Mouse (Mus musculus) myocyte (in vitro differentiated cells): ENCODE results near the gene Wnk1. TPM values are rescaled to one million over a fixed set of nuclear protein-coding genes. Genes with fewer than 3 reads are reported as not detected.

ENCODE experiments used
- H3K27me3 ChIP-seq: one replicate; pipeline ENCODE4 v1.6.1; 2011; ENCODE audit not compliant: control insufficient read depth, insufficient read depth, insufficient read length
- H3K36me3 ChIP-seq: one replicate; pipeline ENCODE4 v1.6.1; 2011; ENCODE audit not compliant: control insufficient read depth, insufficient read depth
- H3K4me2 ChIP-seq: one replicate; pipeline ENCODE4 v1.6.1; 2011; ENCODE audit warnings: low read depth, control low read depth
- H3K4me3 ChIP-seq: one replicate; pipeline ENCODE4 v1.5.1; 2011; ENCODE audit warnings: mild to moderate bottlenecking, control low read depth, moderate library complexity
- H3K79me2 ChIP-seq: one replicate; pipeline ENCODE4 v1.6.1; 2011; ENCODE audit not compliant: control insufficient read depth, insufficient read depth
- H3ac ChIP-seq: one replicate; pipeline ENCODE4 v1.6.1; 2011; ENCODE audit not compliant: control insufficient read depth, insufficient read length
- CEBPB ChIP-seq: IDR thresholded peaks from 2 replicates; pipeline ENCODE4 v1.6.1; 2011; ENCODE audit warnings: mild to moderate bottlenecking, moderate library complexity; ENCODE audit not compliant: poor library complexity, insufficient read depth, severe bottlenecking
- E2F4 ChIP-seq: IDR thresholded peaks from one replicate; pipeline ENCODE4 v1.6.1; 2011; ENCODE audit warnings: mild to moderate bottlenecking, control low read depth, moderate library complexity; ENCODE audit not compliant: insufficient read depth
- MAX ChIP-seq: IDR thresholded peaks from one replicate; pipeline ENCODE4 v1.6.1; 2011; ENCODE audit warnings: low read depth, mild to moderate bottlenecking, control low read depth
- MYOD1 ChIP-seq, 3 experiments: IDR thresholded peaks; one replicate each; pipeline ENCODE4 v1.6.1; 2011; ENCODE audit warnings: control low read depth in 2 of 3, low read depth in 2 of 3, mild to moderate bottlenecking in 2 of 3, moderate library complexity in 1 of 3; ENCODE audit not compliant: insufficient read length in 2 of 3, control insufficient read depth in 1 of 3
- MYOG ChIP-seq, 3 experiments: IDR thresholded peaks; one replicate each; pipeline ENCODE4 v1.6.1; 2011; ENCODE audit warnings: control low read depth in 2 of 3, low read depth in 2 of 3, mild to moderate bottlenecking in 2 of 3; ENCODE audit not compliant: insufficient read length in 2 of 3, control insufficient read depth in 1 of 3, insufficient read depth in 1 of 3
- POLR2A ChIP-seq: IDR thresholded peaks from one replicate; pipeline ENCODE4 v1.6.1; 2011; ENCODE audit warnings: low read depth, mild to moderate bottlenecking, control low read depth, moderate library complexity; ENCODE audit not compliant: insufficient read length
- POLR2AphosphoS2 ChIP-seq: IDR thresholded peaks from one replicate; pipeline ENCODE4 v1.6.1; 2011; ENCODE audit warnings: low read depth, control low read depth; ENCODE audit not compliant: insufficient read length
- REST ChIP-seq: IDR thresholded peaks from one replicate; pipeline ENCODE4 v1.6.1; 2011; ENCODE audit warnings: mild to moderate bottlenecking, control low read depth, moderate library complexity; ENCODE audit not compliant: insufficient read depth, insufficient read length
- SRF ChIP-seq: IDR thresholded peaks from one replicate; pipeline ENCODE4 v1.6.1; 2011; ENCODE audit warnings: low read depth; ENCODE audit not compliant: control insufficient read depth, insufficient read length
- TCF12 ChIP-seq: IDR thresholded peaks from one replicate; pipeline ENCODE4 v1.6.1; 2011; ENCODE audit warnings: mild to moderate bottlenecking, control low read depth; ENCODE audit not compliant: poor library complexity, insufficient read depth, severe bottlenecking
- TCF3 ChIP-seq: IDR thresholded peaks from one replicate; pipeline ENCODE4 v1.6.1; 2011; ENCODE audit warnings: low read depth, control low read depth; ENCODE audit not compliant: insufficient read length
- USF1 ChIP-seq: IDR thresholded peaks from one replicate; pipeline ENCODE4 v1.6.1; 2011; ENCODE audit warnings: low read depth, mild to moderate bottlenecking, control low read depth, moderate library complexity
- polyA plus RNA-seq: library from polyadenylated mRNA; unstranded; fragments of >200 nt; fragmentation: generic; extraction: Trizol; gene quantifications from one replicate; pipeline ENCODE4 v1.2.1, GENCODE M21; 2012; ENCODE audit warnings: missing spikeins

The Wnk1 gene
- polyA plus RNA-seq, 1 experiment: 90.3 TPM

- H3K36me3 ChIP-seq: no peaks in the 10 kb centered on the region
- H3K79me2 ChIP-seq: no peaks in the 10 kb centered on the region
- TF ChIP-seq POLR2AphosphoS2 (no peak), REST (no peak), CEBPB (no peak), E2F4 (no peak), TCF12 (no peak), TCF3 (no peak), POLR2A (no peak), USF1 (no peak), MYOG (IDR thresholded peaks at IDR 0.05; ENCODE audit: control insufficient read depth in 1 of 3, insufficient read depth in 1 of 3, insufficient read length in 2 of 3, low read depth in 2 of 3) (no peak), MYOD1 (IDR thresholded peaks at IDR 0.05; ENCODE audit: control insufficient read depth in 1 of 3, insufficient read length in 2 of 3, low read depth in 2 of 3) (no peak), SRF (no peak), MAX (no peak)
Observed at GRCm38 (mm10) chr6:120062934-120063333, 24.5 kb upstream of the Wnk1 start.

DNA sequence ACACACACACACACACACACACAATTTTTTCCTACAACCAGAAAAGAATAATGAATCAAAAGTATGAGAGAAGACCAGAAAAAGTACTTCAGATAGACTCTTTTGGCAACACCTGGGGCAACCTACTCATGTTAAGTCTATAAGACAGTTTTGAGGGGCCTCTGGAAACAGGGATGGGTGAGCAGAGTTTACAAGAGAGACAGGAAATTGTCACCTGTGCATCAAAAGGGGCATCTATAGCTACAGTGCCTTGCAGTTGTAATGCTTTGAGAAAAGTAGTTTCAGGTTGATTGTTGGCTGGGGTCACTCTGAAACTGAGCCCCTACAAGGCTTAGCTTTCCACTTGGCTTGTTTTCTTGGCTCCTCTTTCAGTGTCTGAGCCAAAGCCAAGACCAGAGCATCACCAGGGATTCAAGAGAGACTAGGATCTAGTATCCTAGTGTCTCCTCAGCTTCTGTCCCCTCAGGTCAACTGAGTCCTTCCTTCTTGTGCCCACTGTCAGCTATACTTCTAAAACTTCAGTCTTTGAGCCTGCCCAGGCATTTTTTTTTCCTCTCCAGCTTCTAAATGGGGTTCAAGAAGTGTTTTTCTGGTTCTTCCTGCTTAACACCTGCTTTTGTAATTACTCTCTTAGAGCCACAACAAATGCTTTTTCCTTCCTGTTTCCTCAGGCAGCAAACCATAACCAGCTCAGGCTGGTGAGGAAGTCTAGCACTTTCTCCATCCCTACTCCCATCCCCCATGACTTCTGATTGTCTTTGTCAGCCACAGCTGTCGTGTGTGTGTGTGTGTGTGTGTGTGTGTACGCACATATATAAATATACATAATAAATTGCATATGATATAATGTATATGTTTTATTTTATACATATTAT is 17.4 kb upstream of the Wnk1 start:
- TF ChIP-seq E2F4 (no peak), CEBPB (no peak), TCF3 (no peak), SRF (no peak), MAX (no peak), MYOG (IDR thresholded peaks at IDR 0.05; ENCODE audit: control insufficient read depth in 1 of 3, insufficient read depth in 1 of 3, insufficient read length in 2 of 3, low read depth in 2 of 3) (no peak), TCF12 (no peak), MYOD1 (IDR thresholded peaks at IDR 0.05; ENCODE audit: control insufficient read depth in 1 of 3, insufficient read length in 2 of 3, low read depth in 2 of 3) (no peak), POLR2AphosphoS2 (no peak), POLR2A (no peak), USF1 (no peak)
- Histone ChIP-seq H3ac (no peak overlapping the region), H3K27me3 (no peaks in the 10 kb centered on the region), H3K4me3 (no peak overlapping the region), H3K36me3 (no peaks in the 10 kb centered on the region), H3K4me2 (no peak overlapping the region), H3K79me2 (no peaks in the 10 kb centered on the region)

More at GRCm38 (mm10) chr6:120062934-120063333, 24.5 kb upstream of the Wnk1 start:
- Histone ChIP-seq H3K4me2 (no peak overlapping the region), H3ac (no peak overlapping the region), H3K4me3 (no peak overlapping the region), H3K27me3 (no peaks in the 10 kb centered on the region)

DNA sequence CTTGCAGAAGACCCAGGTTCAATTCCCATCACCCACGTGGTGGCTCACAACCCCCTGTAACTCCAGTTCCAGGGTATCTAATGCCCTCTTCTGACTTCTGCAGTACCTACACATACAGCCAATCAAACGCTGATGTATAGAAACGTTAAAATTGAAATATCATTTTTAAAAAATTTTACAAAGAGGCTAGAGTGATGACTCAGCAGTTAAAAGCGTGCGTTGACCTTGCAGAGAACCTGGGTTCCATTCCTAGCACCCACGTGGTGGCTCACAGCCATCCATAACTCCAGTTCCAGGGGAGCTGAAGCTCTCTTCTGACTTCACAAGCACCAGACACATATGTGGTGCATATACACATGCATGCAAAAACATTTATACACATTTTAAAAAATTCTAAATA is 15.9 kb upstream of the Wnk1 start:
- Histone ChIP-seq H3ac (no peak overlapping the region), H3K4me2 (no peak overlapping the region), H3K4me3 (no peak overlapping the region), H3K27me3 (no peaks in the 10 kb centered on the region), H3K36me3 (no peaks in the 10 kb centered on the region), H3K79me2 (no peaks in the 10 kb centered on the region)
- no peak for TF ChIP-seq CEBPB
- no peak for TF ChIP-seq TCF3
- TF ChIP-seq MYOD1 (IDR thresholded peaks at IDR 0.05; ENCODE audit: control insufficient read depth in 1 of 3, insufficient read length in 2 of 3, low read depth in 2 of 3): no peak
- TF ChIP-seq MAX: no peak
- TF ChIP-seq POLR2A: no peak
- TF ChIP-seq POLR2AphosphoS2: no peak
- no peak for TF ChIP-seq E2F4
- no peak for TF ChIP-seq TCF12

GRCm38 (mm10) chr6:120047705-120048292 is 9.3 kb upstream of the Wnk1 start:
- H3K27me3 ChIP-seq: no peaks in the 10 kb centered on the region
- no peaks in the 10 kb centered on the region for H3K36me3 ChIP-seq
- H3K4me2 ChIP-seq: no peak overlapping the region
- no peak overlapping the region for H3K4me3 ChIP-seq
- no peaks in the 10 kb centered on the region for H3K79me2 ChIP-seq
- no peak overlapping the region for H3ac ChIP-seq
- TF ChIP-seq USF1: no peak
- no peak for TF ChIP-seq MYOG (IDR thresholded peaks at IDR 0.05; ENCODE audit: control insufficient read depth in 1 of 3, insufficient read depth in 1 of 3, insufficient read length in 2 of 3, low read depth in 2 of 3)
- no peak for TF ChIP-seq CEBPB
- TF ChIP-seq TCF12: no peak
- TF ChIP-seq REST: no peak
- no peak for TF ChIP-seq SRF
- TF ChIP-seq POLR2AphosphoS2: no peak
- no peak for TF ChIP-seq MYOD1 (IDR thresholded peaks at IDR 0.05; ENCODE audit: control insufficient read depth in 1 of 3, insufficient read length in 2 of 3, low read depth in 2 of 3)
- no peak for TF ChIP-seq MAX
- TF ChIP-seq E2F4: no peak
- TF ChIP-seq POLR2A: no peak
- TF ChIP-seq TCF3: no peak
